Mouse (Mus musculus): ENCODE data around the gene Gm4881. TPM values are rescaled to one million over a fixed set of nuclear protein-coding genes. Genes with fewer than 3 reads are reported as not detected.

Gm4881 gene
- 1.0 and 1.2 TPM in 2 replicates for polyA plus RNA-seq (2015; fragmentation: Nextera tagmentation; extraction: Ambion mirVana)

DNA sequence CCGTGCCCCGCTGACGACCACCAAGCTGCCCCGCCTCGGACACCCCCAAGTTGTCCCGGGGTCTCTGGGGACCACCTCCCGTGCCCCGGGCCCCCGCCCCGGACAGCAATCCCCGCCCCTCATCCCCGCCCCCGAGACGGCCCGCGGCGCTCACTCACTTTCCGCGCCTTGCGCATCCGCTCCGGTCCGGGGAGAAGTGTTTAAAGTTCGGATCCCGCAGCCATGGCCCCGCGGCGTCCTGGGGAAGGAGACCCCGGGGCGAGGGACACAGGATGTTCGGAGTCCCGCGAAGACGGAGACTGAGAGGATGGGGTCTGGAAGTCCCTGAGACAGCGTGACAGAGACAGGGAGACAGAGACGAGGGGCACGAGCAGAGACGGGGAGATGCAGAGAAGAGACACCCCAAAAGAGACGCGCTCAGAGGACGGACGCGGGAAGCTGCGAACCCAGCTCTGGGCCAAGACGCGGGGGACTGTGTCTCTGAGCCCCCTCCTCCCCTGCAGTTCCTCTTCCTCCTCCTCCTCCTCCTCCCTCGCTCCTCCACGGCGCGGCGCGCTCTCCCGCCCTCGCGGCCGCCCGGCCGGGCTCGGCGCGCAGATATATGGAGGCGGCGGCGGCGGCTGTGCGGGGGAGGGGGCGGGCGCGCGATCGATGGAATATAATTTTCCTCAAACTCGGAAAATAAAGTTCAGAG is at the start of gene Gm4881:
Gm4881 (minus strand) TSS at position 238 of the 694 bp plus-strand sequence.
- peak within 1 kb of the TSS; percentile 35 for H3K4me3 ChIP-seq

DNA sequence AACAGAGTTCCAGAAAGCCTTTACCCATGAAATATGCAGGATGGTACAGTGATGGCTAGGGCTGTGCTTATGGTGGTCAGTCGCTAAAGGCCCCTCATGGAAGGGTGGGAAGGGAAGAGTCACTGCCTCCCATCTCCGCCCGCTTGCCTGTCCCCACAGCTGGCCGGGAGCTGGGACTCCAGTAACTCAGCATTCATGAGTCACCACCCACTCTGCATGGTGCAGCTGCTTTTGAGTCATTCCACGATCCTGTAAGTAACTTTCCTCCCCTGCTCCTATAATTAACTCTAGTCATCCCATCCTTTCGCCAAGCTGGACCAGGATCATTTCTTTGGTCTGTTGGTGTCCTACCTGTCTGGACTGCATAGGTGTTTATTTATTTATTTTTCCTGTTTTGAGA is 48.8 kb upstream of the Gm4881 start:
- Histone ChIP-seq H3K36me3 (peaks cover 94% of the 10 kb centered on the region), H3K27ac (replicated peaks) (no peak overlapping the region), H3K27me3 (no peaks in the 10 kb centered on the region), H3K4me2 (no peak overlapping the region), H3K9me3 (no peaks in the 10 kb centered on the region), H3K9ac (no peak overlapping the region), H3K4me3 (no peak overlapping the region), H3K4me1 (replicated peaks) (no peaks in the 10 kb centered on the region)
- no peak for ATAC-seq (ENCODE audit: low read depth)
- WGBS = 72% methylated on average over 6 of the region's 6 CpGs

More for the DNA sequence above, at the start of gene Gm4881:
- Histone ChIP-seq H3K27me3 (peaks cover 100% of the 10 kb centered on the region), H3K36me3 (no peaks in the 10 kb centered on the region), H3K4me1 (replicated peaks) (peaks cover 34% of the 10 kb centered on the region), H3K9ac (peak within 1 kb of the TSS; percentile 60), H3K9me3 (no peaks in the 10 kb centered on the region), H3K4me2 (peak within 1 kb of the TSS; percentile 61), H3K27ac (replicated peaks) (no peak within 1 kb of the TSS)
- ATAC-seq (ENCODE audit: low read depth) = no peak
- under 1% methylated on average over 60 of the region's 72 CpGs for WGBS

DNA sequence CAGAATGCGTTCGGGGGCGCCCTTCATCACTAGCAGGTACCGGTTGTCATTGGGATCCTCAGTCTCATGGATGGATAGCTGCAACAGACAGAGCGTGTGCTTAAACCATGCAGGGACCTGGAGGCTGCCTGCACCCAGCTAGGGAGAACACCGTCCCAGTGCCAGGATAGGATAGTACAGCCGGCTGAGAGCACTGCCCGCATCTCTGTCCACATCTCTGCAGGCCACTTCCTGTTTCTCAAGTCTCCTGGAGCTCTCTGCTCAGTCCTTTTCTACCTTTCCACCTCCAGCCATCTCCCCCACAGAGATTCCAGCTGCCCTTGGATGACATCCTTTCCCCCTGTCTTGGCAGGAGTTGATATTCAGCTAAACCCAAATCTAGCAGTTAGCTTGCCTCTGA is 46.2 kb upstream of the Gm4881 start:
- H3K36me3 ChIP-seq = peaks cover 96% of the 10 kb centered on the region
- no peaks in the 10 kb centered on the region for H3K9me3 ChIP-seq
- no peak for ATAC-seq (ENCODE audit: low read depth)
- H3K4me1 ChIP-seq (replicated peaks) = no peaks in the 10 kb centered on the region
- WGBS = 82% methylated on average over 8 of the region's 8 CpGs
- no peak overlapping the region for H3K4me3 ChIP-seq
- H3K27ac ChIP-seq (replicated peaks) = no peak overlapping the region
- no peak overlapping the region for H3K4me2 ChIP-seq
- H3K27me3 ChIP-seq = no peaks in the 10 kb centered on the region
- no peak overlapping the region for H3K9ac ChIP-seq

DNA sequence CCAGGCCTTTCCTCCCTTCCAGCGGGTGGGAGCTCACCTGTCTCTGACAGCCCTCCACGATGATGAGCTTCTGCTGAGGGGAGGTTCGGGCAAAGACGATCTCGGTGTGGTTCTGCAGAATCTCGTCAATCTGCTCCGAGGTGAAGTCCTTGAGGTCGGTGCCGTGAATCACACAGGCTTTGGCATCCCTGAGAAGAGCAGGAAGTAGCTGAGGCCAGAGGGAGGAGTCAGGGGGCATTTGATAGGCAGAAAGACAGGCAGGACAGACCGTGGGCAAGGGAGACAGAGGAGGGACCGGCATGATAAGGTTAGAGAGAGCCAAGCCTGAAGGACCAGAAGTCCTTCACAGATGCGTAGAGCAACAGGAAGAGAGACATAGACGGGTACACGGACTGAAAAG is 43.6 kb upstream of the Gm4881 start:
- no peak for ATAC-seq (ENCODE audit: low read depth)

DNA sequence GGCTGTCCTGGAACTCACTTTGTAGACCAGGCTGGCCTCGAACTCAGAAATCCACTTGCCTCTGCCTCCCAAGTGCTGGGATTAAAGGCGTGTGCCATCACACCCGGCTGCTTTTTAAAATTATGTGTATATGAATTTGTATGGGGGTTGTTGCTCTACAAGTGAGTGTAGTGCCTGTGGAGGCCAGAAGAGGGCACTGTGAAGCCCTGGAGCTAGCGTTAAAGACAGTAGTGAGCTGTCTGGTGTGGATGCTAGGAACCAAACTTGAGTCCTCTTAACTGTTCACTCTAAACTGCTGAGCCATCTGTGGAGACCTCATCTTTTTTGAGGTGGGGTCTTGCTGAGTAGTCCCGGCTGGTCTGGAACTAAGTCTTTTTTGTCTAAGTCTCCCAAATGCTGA is 41.5 kb upstream of the Gm4881 start:
- Histone ChIP-seq H3K36me3 (peaks cover 97% of the 10 kb centered on the region), H3K4me1 (replicated peaks) (no peaks in the 10 kb centered on the region), H3K9me3 (no peaks in the 10 kb centered on the region), H3K4me2 (no peak overlapping the region), H3K4me3 (no peak overlapping the region), H3K9ac (no peak overlapping the region), H3K27me3 (no peaks in the 10 kb centered on the region), H3K27ac (replicated peaks) (no peak overlapping the region)
- WGBS = 71% methylated on average over 5 of the region's 5 CpGs
- no peak for ATAC-seq (ENCODE audit: low read depth)

More for the DNA sequence above, 43.6 kb upstream of the Gm4881 start:
- H3K9ac ChIP-seq = no peak overlapping the region
- WGBS = 91% methylated on average over 14 of the region's 14 CpGs
- no peak overlapping the region for H3K27ac ChIP-seq (replicated peaks)
- no peaks in the 10 kb centered on the region for H3K9me3 ChIP-seq
- H3K36me3 ChIP-seq = peaks cover 94% of the 10 kb centered on the region
- no peaks in the 10 kb centered on the region for H3K4me1 ChIP-seq (replicated peaks)
- H3K4me2 ChIP-seq = no peak overlapping the region
- H3K4me3 ChIP-seq = no peak overlapping the region
- H3K27me3 ChIP-seq = no peaks in the 10 kb centered on the region

DNA sequence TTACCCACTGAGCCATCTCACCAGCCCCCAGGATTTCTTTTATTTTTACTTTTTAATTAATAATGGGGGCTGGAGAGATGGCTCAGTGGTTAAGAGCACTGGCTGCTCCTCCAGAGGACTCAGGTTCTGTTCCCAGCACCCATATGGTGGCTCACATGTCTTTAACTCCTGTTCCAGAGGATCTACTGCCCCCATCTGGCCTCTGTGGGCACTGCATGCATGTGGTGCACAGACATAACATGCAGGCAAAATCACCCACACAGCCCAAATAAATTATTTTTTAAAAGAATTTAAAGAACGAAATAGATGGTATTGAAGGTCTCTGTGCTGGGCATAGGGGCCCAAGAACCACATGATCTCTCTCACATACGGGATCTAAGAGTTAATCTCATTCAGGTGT is 40.0 kb upstream of the Gm4881 start:
- no peak overlapping the region for H3K4me2 ChIP-seq
- ATAC-seq (ENCODE audit: low read depth) = no peak
- no peak overlapping the region for H3K9ac ChIP-seq
- peaks cover 97% of the 10 kb centered on the region for H3K36me3 ChIP-seq
- no peaks in the 10 kb centered on the region for H3K4me1 ChIP-seq (replicated peaks)
- no peaks in the 10 kb centered on the region for H3K9me3 ChIP-seq
- WGBS = 95% methylated on average over 2 of the region's 2 CpGs
- H3K27me3 ChIP-seq = no peaks in the 10 kb centered on the region
- H3K4me3 ChIP-seq = no peak overlapping the region
- no peak overlapping the region for H3K27ac ChIP-seq (replicated peaks)

DNA sequence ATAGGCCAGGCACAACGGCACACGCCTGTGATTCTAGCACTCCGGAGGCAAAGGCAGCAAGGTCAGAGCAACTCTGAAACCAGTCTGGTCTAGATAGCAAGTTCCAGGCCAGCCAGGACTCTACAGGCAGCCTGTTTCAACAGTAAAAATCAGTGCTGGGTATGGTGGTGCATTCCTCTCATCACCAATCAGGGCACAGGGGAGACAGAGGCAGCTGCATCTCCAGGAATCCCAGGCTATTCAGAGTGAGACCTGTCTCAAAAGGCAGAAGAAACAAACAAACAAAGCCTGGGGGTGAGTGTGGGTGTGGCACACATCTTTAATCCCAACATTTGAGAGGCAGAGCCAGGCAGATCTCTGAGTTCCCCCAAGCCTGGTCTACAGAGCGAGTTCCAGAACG is 39.1 kb upstream of the Gm4881 start:
- no peaks in the 10 kb centered on the region for H3K27me3 ChIP-seq
- no peaks in the 10 kb centered on the region for H3K9me3 ChIP-seq

DNA sequence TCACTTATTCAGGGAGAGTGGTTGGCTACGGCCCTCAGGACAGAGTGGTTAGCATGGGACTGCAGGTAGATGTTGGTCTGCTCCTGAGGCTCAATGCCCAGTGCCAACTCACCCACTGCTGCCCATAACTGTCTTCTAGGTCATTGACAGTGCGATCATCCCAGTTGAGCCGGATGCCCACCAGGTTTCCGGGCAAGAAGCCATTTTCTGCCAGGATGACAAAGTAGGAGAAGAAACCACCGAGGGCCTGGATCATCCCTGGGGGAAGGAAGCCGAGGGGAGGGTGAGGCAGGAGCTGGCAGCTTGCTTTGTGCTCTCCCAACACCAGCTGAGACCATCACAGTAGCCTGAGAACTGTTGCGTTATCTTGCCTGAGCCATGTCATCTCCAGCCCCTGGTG is 36.1 kb upstream of the Gm4881 start:
- Histone ChIP-seq H3K9me3 (no peaks in the 10 kb centered on the region), H3K27me3 (no peaks in the 10 kb centered on the region), H3K9ac (no peak overlapping the region), H3K4me2 (no peak overlapping the region), H3K36me3 (peaks cover 79% of the 10 kb centered on the region), H3K27ac (replicated peaks) (no peak overlapping the region), H3K4me1 (replicated peaks) (no peaks in the 10 kb centered on the region), H3K4me3 (no peak overlapping the region)
- 78% methylated on average over 7 of the region's 7 CpGs for WGBS
- no peak for ATAC-seq (ENCODE audit: low read depth)

More for the DNA sequence above, 39.1 kb upstream of the Gm4881 start:
- Histone ChIP-seq H3K9ac (no peak overlapping the region), H3K4me3 (no peak overlapping the region), H3K4me2 (no peak overlapping the region), H3K36me3 (peaks cover 97% of the 10 kb centered on the region), H3K4me1 (replicated peaks) (no peaks in the 10 kb centered on the region), H3K27ac (replicated peaks) (no peak overlapping the region)
- ATAC-seq (ENCODE audit: low read depth) = no peak
- WGBS = 87% methylated on average over 5 of the region's 5 CpGs

DNA sequence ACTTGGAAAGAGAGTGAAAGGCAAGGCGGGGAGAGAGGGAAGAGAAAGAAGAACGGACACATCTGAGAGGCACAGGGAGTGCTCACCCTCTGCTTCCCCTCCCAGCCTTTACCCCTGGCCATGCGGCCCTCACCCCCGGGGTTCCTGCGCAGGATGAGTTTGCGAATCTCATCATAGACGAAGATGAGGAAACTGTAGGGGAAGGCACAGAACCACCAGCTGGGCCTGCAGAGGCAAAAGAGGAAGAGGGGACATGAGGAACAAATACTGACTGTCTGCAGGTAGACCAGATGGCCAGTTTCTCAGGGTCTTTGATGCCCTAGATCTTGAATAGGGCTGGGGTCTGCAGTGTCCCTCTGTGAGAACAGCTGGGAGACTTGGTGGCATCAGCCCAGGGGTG is 34.5 kb upstream of the Gm4881 start:
- no peaks in the 10 kb centered on the region for H3K4me1 ChIP-seq (replicated peaks)
- H3K9ac ChIP-seq = no peak overlapping the region
- no peak overlapping the region for H3K27ac ChIP-seq (replicated peaks)
- H3K27me3 ChIP-seq = no peaks in the 10 kb centered on the region
- no peaks in the 10 kb centered on the region for H3K9me3 ChIP-seq
- H3K4me3 ChIP-seq = no peak overlapping the region
- ATAC-seq (ENCODE audit: low read depth) = no peak
- H3K36me3 ChIP-seq = peaks cover 65% of the 10 kb centered on the region
- no peak overlapping the region for H3K4me2 ChIP-seq
- WGBS = 88% methylated on average over 7 of the region's 7 CpGs

DNA sequence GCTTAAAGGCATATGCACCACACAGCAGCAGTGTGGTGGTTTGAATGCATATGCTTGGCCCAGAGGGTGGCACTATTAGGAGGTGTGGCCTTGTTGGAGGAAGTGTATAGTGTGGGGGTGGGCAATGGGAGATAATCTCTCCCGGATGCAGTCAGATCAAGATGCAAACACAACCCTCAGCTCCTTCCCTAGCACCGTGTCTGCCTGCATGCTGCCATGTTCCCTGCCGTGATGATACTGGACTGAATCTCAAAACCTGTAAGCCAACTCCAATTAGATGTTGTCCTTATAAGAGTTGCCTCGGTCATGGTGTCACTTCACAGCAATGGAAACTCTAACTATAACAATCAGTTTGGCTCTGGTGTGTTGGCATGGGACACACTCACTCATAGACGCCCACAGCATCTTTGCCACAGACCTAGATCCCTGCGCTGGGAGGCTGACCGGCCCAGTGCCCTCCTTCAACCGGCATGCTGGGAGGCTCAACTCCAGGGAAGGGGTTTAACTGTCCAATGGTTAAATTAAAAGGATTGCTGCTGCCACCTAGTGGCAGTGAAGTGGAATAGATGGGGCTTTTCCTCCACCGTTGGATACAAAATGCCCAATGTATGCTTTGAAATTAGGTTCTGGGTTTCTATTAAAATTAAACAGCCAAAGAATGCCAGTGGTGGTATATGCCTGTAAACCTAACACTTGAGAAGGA is 30.8 kb upstream of the Gm4881 start:
- H3K36me3 ChIP-seq = peaks cover 31% of the 10 kb centered on the region
- no peak overlapping the region for H3K9ac ChIP-seq
- no peak overlapping the region for H3K4me3 ChIP-seq
- H3K27me3 ChIP-seq = no peaks in the 10 kb centered on the region
- H3K4me2 ChIP-seq = no peak overlapping the region
- WGBS = 29% methylated on average over 9 of the region's 9 CpGs
- peaks cover 12% of the 10 kb centered on the region for H3K4me1 ChIP-seq (replicated peaks)
- no peak overlapping the region for H3K27ac ChIP-seq (replicated peaks)
- no peaks in the 10 kb centered on the region for H3K9me3 ChIP-seq
- ATAC-seq (ENCODE audit: low read depth) = no peak

DNA sequence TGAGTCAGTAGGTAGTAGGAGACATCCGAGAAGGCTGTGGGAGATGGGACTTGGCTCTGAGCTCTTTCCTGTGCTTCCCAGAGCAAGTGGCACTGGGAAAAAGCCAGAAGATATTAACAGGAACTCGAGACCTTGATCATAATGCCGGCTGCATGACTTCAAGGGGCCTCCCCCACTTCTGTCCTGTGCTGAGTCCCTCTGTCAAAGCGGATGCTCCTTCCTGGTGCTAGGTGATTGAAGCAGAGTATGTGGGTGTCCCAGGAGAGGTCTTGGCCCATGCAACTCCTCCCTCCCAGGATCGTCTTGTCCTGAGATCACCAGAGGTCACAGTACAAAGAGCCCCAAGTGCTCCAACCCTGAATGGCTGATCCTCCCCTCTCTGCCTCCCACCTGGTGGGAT is 29.6 kb upstream of the Gm4881 start:
- Histone ChIP-seq H3K9ac (no peak overlapping the region), H3K9me3 (no peaks in the 10 kb centered on the region), H3K36me3 (peaks cover 29% of the 10 kb centered on the region), H3K27me3 (no peaks in the 10 kb centered on the region), H3K27ac (replicated peaks) (no peak overlapping the region), H3K4me1 (replicated peaks) (peaks cover 12% of the 10 kb centered on the region), H3K4me3 (no peak overlapping the region), H3K4me2 (no peak overlapping the region)
- ATAC-seq (ENCODE audit: low read depth) = no peak
- WGBS = 77% methylated on average over 5 of the region's 5 CpGs

DNA sequence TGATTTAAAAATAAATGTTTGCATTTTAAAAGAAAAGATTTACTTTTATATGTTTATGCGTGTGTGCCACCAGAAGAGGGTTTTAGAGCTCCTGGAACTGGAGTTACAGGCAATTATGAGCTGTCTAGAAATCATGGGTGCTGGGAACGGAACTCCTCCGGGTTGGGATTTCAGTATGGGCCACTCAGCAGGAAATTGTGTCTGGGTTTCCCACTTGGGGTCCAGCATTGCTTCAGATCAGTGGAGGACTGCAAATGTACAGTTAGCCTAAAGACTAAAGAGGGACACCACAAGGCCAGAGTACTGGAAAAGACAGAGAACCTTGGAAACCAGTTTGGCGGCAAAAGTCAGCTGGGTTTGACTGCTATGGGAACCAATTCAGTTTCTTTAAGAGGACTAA is 28.9 kb upstream of the Gm4881 start:
- Histone ChIP-seq H3K27me3 (no peaks in the 10 kb centered on the region), H3K4me2 (no peak overlapping the region), H3K9ac (no peak overlapping the region), H3K9me3 (no peaks in the 10 kb centered on the region), H3K4me1 (replicated peaks) (peaks cover 12% of the 10 kb centered on the region), H3K27ac (replicated peaks) (no peak overlapping the region), H3K4me3 (no peak overlapping the region), H3K36me3 (peaks cover 22% of the 10 kb centered on the region)
- WGBS = 86% methylated on average over 4 of the region's 4 CpGs
- ATAC-seq (ENCODE audit: low read depth) = no peak
